Mouse (Mus musculus) splenic B cell, adult 2 months (primary cell): ENCODE data around the gene Abhd14a.

Source experiments
- DNase-seq: peaks from one replicate; pipeline ENCODE4 v3.0.0-alpha.2; 2011; ENCODE audit warnings: low read depth, low spot score
- H3K27me3 ChIP-seq: 2 replicates; pipeline ENCODE4 v1.6.1; 2012; ENCODE audit warnings: mild to moderate bottlenecking, low read length, moderate library complexity, mixed read lengths; ENCODE audit not compliant: control insufficient read depth, poor library complexity, insufficient read depth, severe bottlenecking
- H3K36me3 ChIP-seq: 2 replicates; pipeline ENCODE4 v1.6.1; 2012; ENCODE audit warnings: mild to moderate bottlenecking, low read length, moderate library complexity, mixed read lengths; ENCODE audit not compliant: control insufficient read depth, poor library complexity, insufficient read depth, severe bottlenecking

Gene Abhd14a

GRCm38 (mm10) chr9:106451899-106452298 is 4.4 kb upstream of the Abhd14a start:
- H3K27me3 ChIP-seq = peaks cover 2% of the 10 kb centered on the region; the same call in 1 of the 2 replicates
- no peaks in the 10 kb centered on the region for H3K36me3 ChIP-seq
- DNase-seq = no peak

DNA sequence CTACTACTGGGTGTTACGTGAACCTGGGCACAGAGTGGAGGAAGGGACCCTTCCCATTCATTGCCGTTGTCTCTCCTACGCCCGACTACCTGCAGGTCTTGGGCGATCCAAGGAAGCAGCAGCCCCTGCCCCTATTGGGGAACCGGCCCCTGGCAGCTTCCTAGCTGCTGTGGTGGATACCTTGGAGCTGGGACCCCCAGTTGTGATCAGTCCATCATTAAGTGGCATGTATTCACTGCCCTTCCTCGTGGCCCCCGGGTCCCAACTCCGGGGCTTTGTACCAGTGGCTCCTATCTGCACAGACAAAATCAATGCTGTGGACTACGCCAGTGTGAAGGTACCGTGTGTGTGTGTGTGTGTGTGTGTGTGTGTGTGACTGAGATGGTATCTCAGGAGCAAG is 3.8 kb upstream of the Abhd14a start:
- Histone ChIP-seq H3K27me3 (peaks cover 2% of the 10 kb centered on the region; the same call in 1 of the 2 replicates), H3K36me3 (no peaks in the 10 kb centered on the region)
- DNase-seq = no peak

DNA sequence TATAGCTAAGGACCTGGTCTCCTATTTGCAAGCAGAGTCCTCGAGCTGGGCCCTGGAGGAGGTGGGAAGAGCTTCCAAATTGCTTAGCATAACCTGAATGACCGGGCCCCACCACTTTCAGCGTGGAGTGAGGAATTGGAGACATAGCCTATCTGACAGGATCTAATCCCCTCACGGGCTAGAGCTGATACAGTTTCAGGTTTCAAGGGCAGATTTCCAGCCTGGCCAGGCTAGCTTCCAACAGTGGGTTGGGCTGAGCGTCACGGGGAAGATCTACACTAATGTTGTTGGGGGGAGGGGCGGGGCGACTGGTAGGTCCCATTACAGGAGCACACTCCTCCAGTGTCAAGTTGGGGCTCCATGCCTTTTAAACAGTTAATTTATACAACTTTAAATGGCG is 3.2 kb upstream of the Abhd14a start:
- Histone ChIP-seq H3K36me3 (no peaks in the 10 kb centered on the region), H3K27me3 (peaks cover under 1% of the 10 kb centered on the region; the same call in 1 of the 2 replicates)
- no peak for DNase-seq

GRCm38 (mm10) chr9:106449947-106450346 is 2.5 kb upstream of the Abhd14a start:
- Histone ChIP-seq H3K27me3 (no peaks in the 10 kb centered on the region), H3K36me3 (no peaks in the 10 kb centered on the region)
- DNase-seq = no peak

GRCm38 (mm10) chr9:106448498-106449031 is 1.1 kb upstream of the Abhd14a start:
- no peaks in the 10 kb centered on the region for H3K36me3 ChIP-seq
- DNase-seq = peak; percentile 78

GRCm38 (mm10) chr9:106447951-106448350 is 473 bp upstream of the Abhd14a start:
- DNase-seq = no peak
- no peaks in the 10 kb centered on the region for H3K36me3 ChIP-seq
- H3K27me3 ChIP-seq = no peaks in the 10 kb centered on the region

More at GRCm38 (mm10) chr9:106448498-106449031, 1.1 kb upstream of the Abhd14a start:
- no peaks in the 10 kb centered on the region for H3K27me3 ChIP-seq

- DNase-seq = no peak
- H3K27me3 ChIP-seq = no peaks in the 10 kb centered on the region
- H3K36me3 ChIP-seq = no peaks in the 10 kb centered on the region
Measured at GRCm38 (mm10) chr9:106444836-106445235, 2.6 kb downstream of the Abhd14a start.

GRCm38 (mm10) chr9:106442680-106443079 is 4.8 kb downstream of the Abhd14a start:
- DNase-seq = no peak
- Histone ChIP-seq H3K27me3 (no peaks in the 10 kb centered on the region), H3K36me3 (no peaks in the 10 kb centered on the region)

GRCm38 (mm10) chr9:106436566-106436965 is 10.9 kb downstream of the Abhd14a start:
- Histone ChIP-seq H3K27me3 (no peaks in the 10 kb centered on the region), H3K36me3 (no peaks in the 10 kb centered on the region; the same call in 1 of the 2 replicates)
- DNase-seq = no peak

DNA sequence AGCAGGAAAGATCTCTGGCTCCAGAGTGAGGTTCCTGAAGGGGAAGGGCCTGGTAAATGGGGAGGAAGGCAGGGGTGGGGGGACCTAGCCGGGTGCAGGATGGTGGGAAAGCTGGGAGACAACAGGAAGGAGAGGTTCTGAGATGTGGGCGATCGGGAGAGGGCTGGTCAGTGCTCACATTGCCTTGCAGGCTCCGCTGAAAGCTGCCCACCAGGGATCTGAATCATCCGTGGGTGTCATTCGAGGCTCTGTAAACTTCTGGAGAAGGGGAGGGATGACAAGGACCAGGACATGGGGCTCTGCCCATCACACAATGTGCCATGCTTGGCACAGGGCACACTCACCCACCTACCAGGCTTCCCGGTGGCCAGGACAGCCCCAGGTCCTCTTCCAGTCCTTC is 14.1 kb downstream of the Abhd14a start:
- DNase-seq = no peak
- Histone ChIP-seq H3K27me3 (no peaks in the 10 kb centered on the region), H3K36me3 (no peaks in the 10 kb centered on the region; the same call in 1 of the 2 replicates)

- Histone ChIP-seq H3K27me3 (no peaks in the 10 kb centered on the region), H3K36me3 (no peaks in the 10 kb centered on the region; the same call in 1 of the 2 replicates)
- DNase-seq = no peak
Measured at GRCm38 (mm10) chr9:106430015-106430264, 17.5 kb downstream of the Abhd14a start.

GRCm38 (mm10) chr9:106429221-106430014 is 18.1 kb downstream of the Abhd14a start, which contains the start of gene Rpl29:
Gene Rpl29 (plus strand): TSS chr9:106429454.
- peak; percentile 97 for DNase-seq
- Histone ChIP-seq H3K36me3 (no peaks in the 10 kb centered on the region; the same call in 1 of the 2 replicates), H3K27me3 (no peaks in the 10 kb centered on the region)

GRCm38 (mm10) chr9:106428719-106429220 is 18.7 kb downstream of the Abhd14a start:
- Histone ChIP-seq H3K36me3 (no peaks in the 10 kb centered on the region; the same call in 1 of the 2 replicates), H3K27me3 (no peaks in the 10 kb centered on the region)
- DNase-seq = no peak

- no peaks in the 10 kb centered on the region for H3K27me3 ChIP-seq
- DNase-seq = peak; percentile 91
- H3K36me3 ChIP-seq = no peaks in the 10 kb centered on the region
Measured at GRCm38 (mm10) chr9:106421865-106422160, 25.7 kb downstream of the Abhd14a start.

- no peak for DNase-seq
- Histone ChIP-seq H3K36me3 (no peaks in the 10 kb centered on the region), H3K27me3 (no peaks in the 10 kb centered on the region)
Measured at GRCm38 (mm10) chr9:106421033-106421864, 26.2 kb downstream of the Abhd14a start.
